Mouse (Mus musculus) CD4-positive naive resting alpha-beta T cell, adult 57 days (primary cell): ENCODE data around the gene Lrch4. TPM values are rescaled to one million over a fixed set of nuclear protein-coding genes. Genes with fewer than 3 reads are reported as not detected.

ENCODE experiments used
- total RNA-seq: library from RNA; stranded (reverse); gene quantifications from one replicate; pipeline ENCODE4 v1.2.4, GENCODE M21; 2023

The Lrch4 gene
- 208 TPM for total RNA-seq

DNA sequence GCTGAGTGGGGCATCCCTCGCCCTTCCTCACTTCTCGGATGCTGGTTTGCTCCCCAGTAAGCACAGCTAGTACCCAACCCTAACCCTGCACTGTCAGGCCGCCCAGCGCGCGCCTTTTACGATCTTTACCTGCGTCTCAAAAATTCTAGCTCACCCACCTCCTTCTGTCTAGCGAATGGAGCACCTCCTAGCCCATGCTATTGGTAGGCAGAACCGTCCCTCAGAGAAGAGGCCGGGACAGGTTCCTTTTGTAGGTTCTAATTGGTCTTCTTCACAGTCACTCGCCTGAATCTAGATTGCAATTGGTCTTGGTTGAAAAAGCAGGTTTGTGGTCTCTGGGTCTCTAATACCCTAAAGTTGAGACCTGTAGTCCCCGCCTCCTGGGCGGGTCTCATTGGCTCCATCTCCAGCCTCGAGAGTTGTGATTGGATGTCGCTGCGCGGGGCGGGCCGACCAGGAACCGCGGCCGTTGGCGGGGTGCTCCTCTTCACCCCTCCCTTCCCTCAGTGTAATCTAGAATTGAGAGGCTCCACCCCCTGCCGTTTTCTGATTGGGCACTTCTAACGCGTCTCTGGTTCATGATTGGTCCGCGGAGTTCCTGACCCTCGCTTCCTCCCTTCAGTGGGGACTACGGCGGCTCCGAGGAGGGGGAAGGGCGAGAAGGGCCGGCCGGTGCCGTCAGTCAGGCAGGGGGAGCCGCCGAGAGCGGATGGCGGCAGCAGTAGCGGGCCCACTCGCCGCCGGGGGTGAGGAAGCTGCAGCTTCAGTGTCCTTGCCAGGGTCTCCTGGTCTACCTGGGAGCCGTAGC, at the start of gene Lrch4, which contains the start of the genes Fbxo24 and Gm20605:
Gene Lrch4 (plus strand): TSS at position 624 of the 808 bp plus-strand sequence.
Gene Fbxo24 (minus strand): TSS at position 505 of the 808 bp plus-strand sequence.
Gene Gm20605 (plus strand): TSS at position 678 of the 808 bp plus-strand sequence.

DNA sequence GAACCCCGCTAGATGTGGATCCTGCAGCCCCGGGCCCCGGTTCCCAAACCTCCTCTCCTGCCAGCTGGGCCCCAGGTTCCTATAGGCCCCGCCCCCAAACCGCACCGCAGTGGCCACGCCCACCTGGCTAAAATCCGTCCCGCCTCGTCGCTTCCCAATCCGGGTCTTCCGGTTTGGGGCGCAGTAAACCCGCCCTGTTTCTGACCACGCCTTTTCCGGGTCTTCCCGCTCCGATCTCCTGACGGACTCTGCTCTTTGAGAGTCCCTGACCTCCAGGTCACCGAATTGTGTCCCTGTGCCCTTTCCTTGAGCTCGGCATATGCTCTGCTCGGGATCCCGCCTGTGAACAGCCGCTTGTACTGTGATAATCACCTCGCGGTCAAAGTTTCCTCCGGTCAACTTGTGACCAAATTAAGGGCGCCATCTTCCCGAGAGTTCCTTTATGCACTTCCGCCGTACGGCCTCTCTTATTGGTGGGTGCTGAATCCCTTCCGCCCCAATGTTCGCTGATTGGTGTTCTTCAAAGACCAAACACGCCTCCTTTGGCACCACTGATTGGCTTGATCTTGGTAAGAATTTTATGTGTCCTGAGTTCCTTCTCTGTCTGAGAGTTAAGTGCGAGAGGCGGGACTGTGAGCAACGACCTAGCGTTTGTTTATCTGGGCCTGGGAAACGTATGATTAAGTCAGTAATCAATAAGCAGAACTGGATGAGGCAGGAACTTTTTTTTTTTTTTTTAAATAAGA, 28.1 kb upstream of the Lrch4 start, which contains the start of gene Mospd3:
Gene Mospd3 (minus strand): TSS at position 440 of the 746 bp plus-strand sequence.

DNA sequence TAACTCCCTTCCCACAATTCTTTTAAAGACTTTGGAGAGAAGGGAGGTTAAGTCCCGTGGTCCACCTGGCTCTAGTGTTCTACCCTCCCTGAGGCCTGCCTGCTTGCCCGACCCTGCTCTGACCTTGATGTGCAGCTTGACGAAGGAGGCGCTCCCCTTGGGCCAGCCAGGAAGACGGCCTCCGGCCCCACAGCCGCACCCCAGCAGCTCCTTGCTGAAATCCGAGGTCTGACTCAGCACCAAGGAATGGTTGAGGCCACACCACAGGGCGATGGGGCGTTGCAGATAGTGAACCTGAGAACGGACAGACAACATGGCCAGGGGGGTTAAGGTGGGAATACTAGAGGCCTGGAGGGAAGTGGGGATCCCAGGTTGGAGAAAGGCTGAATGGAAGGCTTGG, 15.4 kb upstream of the Lrch4 start, which contains the start of gene Pcolce:
Gene Pcolce (minus strand): TSS at position 235 of the 400 bp plus-strand sequence.

DNA sequence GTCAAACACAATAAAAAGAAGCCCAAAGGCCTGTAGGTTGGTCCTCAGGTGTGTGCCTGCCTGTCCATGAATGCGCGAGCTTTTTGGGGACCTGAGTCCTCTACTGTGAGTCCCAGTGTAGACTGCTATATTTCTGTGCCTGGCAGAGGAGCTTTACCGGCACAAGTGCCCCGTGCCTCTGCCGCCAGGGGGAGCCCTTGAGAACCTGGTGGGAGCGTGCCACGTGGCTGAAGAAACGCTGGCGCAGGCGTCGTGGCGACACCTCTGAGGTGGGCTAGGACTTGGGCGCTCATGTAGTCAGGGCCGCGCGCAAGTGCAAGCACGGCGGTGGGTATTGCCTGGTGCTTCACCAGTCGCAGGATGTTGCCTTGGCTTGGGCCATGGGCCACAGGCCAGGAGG, 12.1 kb downstream of the Lrch4 start, which contains the start of gene Sap25:
Gene Sap25 (plus strand): TSS at position 281 of the 400 bp plus-strand sequence.

DNA sequence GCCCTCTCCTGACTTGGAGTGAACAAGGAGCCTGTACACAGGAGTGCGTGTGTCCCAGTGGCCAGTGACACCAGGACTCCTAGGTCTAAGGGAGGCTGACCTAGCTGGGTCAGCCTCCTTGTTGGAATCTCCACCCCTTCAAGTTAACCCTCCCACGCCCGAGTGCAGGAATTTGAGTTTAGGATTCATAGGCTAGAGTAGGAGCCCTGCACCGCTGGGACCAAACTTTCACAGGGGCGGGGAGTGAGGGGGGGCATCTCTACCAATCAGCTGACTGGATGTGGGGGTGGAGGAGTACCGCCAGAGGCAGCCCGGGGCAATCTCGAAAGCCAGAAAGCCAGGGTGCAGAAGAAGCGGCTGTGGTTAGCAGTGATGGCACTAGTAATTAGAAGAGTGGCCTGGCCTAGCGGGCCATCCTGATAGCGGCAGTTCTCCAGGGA, 16.8 kb downstream of the Lrch4 start, which contains the start of gene Irs3:
Gene Irs3 (minus strand): TSS at position 63 of the 440 bp plus-strand sequence.

DNA sequence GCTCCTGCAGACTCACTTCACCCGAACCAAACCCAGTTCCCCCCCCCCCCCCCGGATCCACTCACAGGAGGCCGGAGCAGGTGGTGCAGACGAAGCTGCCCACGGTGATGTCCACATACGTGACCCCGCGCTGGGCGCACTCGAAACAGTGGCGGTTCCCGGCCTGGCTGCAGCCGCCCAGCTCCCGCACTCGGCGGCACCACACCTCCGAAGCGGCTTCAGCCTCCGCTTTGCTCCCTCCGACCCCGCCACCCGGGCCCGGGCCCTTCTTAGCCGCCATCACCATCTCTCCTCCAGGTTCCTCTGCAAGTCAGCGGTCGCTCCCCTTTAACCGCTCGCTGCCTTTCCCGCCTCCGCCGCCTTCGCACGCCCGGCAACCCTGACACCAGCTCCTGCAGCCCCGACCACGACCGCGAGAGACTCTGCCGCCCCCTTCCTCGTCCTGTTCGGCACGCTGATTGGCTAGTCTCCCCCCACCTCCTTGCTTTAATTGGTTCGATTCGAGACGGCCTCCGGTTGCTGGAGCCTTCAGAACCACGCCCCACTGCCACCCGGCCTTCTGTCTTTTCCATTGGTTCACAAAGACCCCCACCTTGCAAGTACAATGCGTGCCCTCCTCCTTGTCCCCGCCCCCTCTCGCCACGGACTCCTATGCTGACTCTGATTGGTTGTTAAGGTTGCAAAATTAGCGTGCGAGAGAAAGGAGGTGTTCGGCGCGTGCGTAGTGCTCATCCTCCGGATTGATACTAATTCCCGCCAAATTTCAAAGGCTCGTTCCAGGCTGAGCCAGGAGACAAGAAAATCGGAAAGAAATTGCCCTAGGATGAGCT, 55.6 kb downstream of the Lrch4 start, which contains the start of gene Agfg2:
Gene Agfg2 (minus strand): TSS at position 433 of the 830 bp plus-strand sequence.

Other genes with a start within 250 kb of the Lrch4 start
- gene Zan, start 152.1 kb upstream of the Lrch4 start, total RNA-seq: 0.09 TPM
- 28.3 TPM for gene Pop7, start 126.6 kb upstream of the Lrch4 start, total RNA-seq
- 101 TPM for gene Gigyf1, start 110.6 kb upstream of the Lrch4 start, total RNA-seq
- gene Epo, start 95.9 kb upstream of the Lrch4 start, total RNA-seq: not detected
- 306 TPM for gene Gnb2, start 95.6 kb upstream of the Lrch4 start, total RNA-seq
- gene Actl6b, start 75.6 kb upstream of the Lrch4 start, total RNA-seq: not detected
- gene Tfr2, start 59.3 kb upstream of the Lrch4 start, total RNA-seq: not detected
- 40.9 TPM for gene Mospd3, start 28.1 kb upstream of the Lrch4 start, total RNA-seq
- gene Pcolce, start 15.3 kb upstream of the Lrch4 start, total RNA-seq: 1.8 TPM
- 0.53 TPM for gene Fbxo24, start 119 bp upstream of the Lrch4 start, total RNA-seq
- gene Gm20605, start 54 bp downstream of the Lrch4 start, total RNA-seq: 63.8 TPM
- 111 TPM for gene Sap25, start 12.2 kb downstream of the Lrch4 start, total RNA-seq
- not detected for gene Irs3, start 16.6 kb downstream of the Lrch4 start, total RNA-seq
- gene Agfg2, start 55.6 kb downstream of the Lrch4 start, total RNA-seq: 33.8 TPM
- gene Nyap1, start 112.5 kb downstream of the Lrch4 start, total RNA-seq: 1.7 TPM
- gene Tsc22d4, start 116.6 kb downstream of the Lrch4 start, total RNA-seq: 231 TPM
- 23.3 TPM for gene Ppp1r35, start 149.7 kb downstream of the Lrch4 start, total RNA-seq
- 168 TPM for gene Mepce, start 158.5 kb downstream of the Lrch4 start, total RNA-seq
- gene Zcwpw1, start 158.7 kb downstream of the Lrch4 start, total RNA-seq: 15.1 TPM
- 5.1 TPM for gene Pilra, start 207.2 kb downstream of the Lrch4 start, total RNA-seq
- gene Pilrb1, start 229.0 kb downstream of the Lrch4 start, total RNA-seq: 2.1 TPM
- 1.7 TPM for gene Pilrb2, start 242.7 kb downstream of the Lrch4 start, total RNA-seq